Mouse (Mus musculus): Measurements from ENCODE around the gene Fbxo21. TPM values are rescaled to one million over a fixed set of nuclear protein-coding genes. Genes with fewer than 3 reads are reported as not detected.

Gene Fbxo21
- polyA plus RNA-seq, 1 experiment from 2014 or later: 72.7 TPM

DNA sequence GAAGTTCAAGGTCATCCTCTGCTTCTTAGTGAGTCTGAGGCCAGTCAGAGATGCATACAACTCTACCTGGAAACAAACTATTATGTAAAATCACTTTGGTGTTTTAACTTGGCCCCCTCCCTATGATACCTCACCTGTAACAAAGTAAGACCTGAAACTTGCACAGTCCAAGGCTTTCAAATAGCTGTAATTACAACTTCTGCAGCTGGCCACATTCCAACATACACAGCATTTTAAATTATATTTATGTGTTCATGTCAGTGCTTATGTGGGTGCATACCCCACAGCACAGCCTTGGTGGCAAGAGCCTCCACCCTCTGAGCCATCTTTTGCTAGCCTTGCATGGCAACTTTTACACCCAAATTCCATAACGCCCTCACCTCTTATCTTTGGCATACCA lies 58.1 kb downstream of the Fbxo21 start:
- 81% methylated on average over 1 of the region's 1 CpGs for WGBS
- no peak overlapping the region for H3K9ac ChIP-seq (ENCODE audit: low read length)
- H3K27me3 ChIP-seq (replicated peaks; ENCODE audit: control insufficient read depth, insufficient read depth, low read length): peaks cover 9% of the 10 kb centered on the region; the same call in 1 of the 2 replicates
- H3K4me3 ChIP-seq (ENCODE audit: low read depth, low read length): no peak overlapping the region
- H3K36me3 ChIP-seq (ENCODE audit: control insufficient read depth, insufficient read depth, low read length): no peaks in the 10 kb centered on the region
- no peak for ATAC-seq (replicated peaks; ENCODE audit: low FRiP score, low TSS enrichment, low read depth)
- H3K9me3 ChIP-seq (ENCODE audit: control insufficient read depth, low read length): 0 out of 2 replicates have a peak, but pooled peaks cover 4% of the 10 kb centered on the region
- H3K4me2 ChIP-seq (ENCODE audit: low read length): no peak overlapping the region
- H3K4me1 ChIP-seq (replicated peaks; ENCODE audit: control insufficient read depth, insufficient read depth, low read length): peaks cover 8% of the 10 kb centered on the region; the same call in 1 of the 2 replicates
- DNase-seq (ENCODE audit: low spot score): no peak
- no peak overlapping the region for H3K27ac ChIP-seq (ENCODE audit: low read depth)

- H3K27ac ChIP-seq (ENCODE audit: low read depth): no peak overlapping the region
- no peaks in the 10 kb centered on the region; the same call in 1 of the 2 replicates for H3K27me3 ChIP-seq (replicated peaks; ENCODE audit: control insufficient read depth, insufficient read depth, low read length)
- DNase-seq (ENCODE audit: low spot score): no peak
- H3K36me3 ChIP-seq (ENCODE audit: control insufficient read depth, insufficient read depth, low read length): no peaks in the 10 kb centered on the region
- no peak overlapping the region for H3K9ac ChIP-seq (ENCODE audit: low read length)
- ATAC-seq (replicated peaks; ENCODE audit: low FRiP score, low TSS enrichment, low read depth): no peak
- no peak overlapping the region for H3K4me3 ChIP-seq (ENCODE audit: low read depth, low read length)
- peaks cover 8% of the 10 kb centered on the region; the same call in 1 of the 2 replicates for H3K4me1 ChIP-seq (replicated peaks; ENCODE audit: control insufficient read depth, insufficient read depth, low read length)
- no peak overlapping the region for H3K4me2 ChIP-seq (ENCODE audit: low read length)
- WGBS: 63% methylated on average over 3 of the region's 3 CpGs
- H3K9me3 ChIP-seq (ENCODE audit: control insufficient read depth, low read length): 0 out of 2 replicates have a peak, but pooled peaks cover 4% of the 10 kb centered on the region
Measured at GRCm38 (mm10) chr5:118035786-118036185, 59.3 kb downstream of the Fbxo21 start.

DNA sequence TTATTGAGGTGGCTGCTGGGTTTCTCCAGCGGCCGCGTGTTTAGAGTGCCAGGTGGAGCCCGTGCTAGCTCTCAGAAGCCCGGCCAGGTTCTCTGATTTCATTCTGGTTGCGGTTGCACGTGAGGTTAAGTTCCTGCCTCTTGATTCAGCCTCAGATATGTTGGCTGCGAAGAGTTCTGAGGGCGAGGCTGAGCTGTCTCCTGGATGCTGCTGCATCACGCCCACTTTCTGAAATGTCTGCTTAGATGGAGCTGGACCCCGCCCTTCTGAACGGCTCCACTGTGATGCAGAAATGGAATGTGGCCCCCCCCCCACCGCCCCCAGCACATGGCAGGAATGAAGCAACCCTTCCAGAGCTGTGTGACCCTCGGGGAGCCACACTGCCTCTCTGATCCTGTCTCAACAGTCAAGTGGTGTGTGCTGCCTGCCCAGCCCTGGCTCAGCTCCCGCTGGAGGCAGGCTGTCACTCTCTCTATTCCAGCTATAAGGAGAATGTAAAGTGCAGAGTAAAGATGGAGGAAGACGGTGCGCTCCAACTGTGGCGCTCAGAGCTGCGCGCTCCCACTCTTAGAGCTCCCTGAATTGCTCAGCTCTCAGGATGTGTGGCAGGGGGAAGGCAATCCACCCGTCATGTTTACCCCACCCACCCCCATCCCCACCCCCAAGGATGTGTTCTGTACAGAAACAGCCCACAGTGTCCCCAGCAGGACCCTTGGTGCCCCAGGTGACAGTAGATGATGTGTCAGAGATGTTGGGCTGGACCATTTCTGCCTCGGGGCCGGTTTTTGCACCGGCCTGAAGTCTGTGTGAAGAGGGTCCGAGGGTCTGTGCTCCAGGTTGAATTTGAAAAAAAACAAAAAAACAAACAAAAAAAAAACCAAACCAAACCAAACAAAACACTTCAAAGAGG lies 60.6 kb downstream of the Fbxo21 start:
- peak overlapping the region; percentile 29; the same call in 1 of the 2 replicates for H3K4me2 ChIP-seq (ENCODE audit: low read length)

DNA sequence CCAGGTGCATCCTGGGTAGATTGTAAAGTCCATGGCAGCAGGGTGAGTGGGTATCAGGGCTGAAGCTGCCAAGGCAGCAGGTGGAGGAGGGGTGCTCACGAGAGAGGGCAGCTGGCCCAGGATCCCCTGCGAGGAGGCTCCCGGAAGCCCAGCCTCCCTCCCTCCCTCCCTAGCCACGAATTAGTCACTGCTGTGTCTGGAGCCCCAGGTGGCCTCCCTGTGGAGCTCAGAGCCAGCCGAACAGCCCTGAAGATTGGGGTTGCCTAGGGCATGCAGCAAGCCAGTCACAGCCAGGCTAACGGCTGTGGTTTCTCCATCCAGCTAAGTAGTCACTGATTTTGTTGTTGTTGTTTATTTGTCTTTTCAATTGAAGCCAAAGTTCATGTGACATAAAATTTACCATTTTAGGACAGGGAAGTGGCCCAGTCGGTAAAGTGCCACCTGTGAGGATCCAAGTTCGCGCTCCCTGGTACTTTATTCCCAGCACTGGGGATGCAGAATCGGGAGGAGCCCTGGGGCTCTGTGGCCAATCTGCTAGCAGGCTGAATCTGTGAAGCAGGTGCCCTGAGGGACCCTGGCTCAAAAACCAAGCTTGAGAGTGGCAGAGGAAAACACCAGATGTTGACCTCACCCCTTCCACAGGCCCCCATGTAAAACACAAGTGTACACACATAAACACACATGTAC lies 61.4 kb downstream of the Fbxo21 start:
- no peak overlapping the region for H3K4me3 ChIP-seq (ENCODE audit: low read depth, low read length)
- 0 out of 2 replicates have a peak, but pooled peaks cover 4% of the 10 kb centered on the region for H3K9me3 ChIP-seq (ENCODE audit: control insufficient read depth, low read length)
- no peak overlapping the region for H3K9ac ChIP-seq (ENCODE audit: low read length)
- DNase-seq (ENCODE audit: low spot score) (no peak), ATAC-seq (replicated peaks; ENCODE audit: low FRiP score, low TSS enrichment, low read depth) (peak; percentile 79)
- H3K4me1 ChIP-seq (replicated peaks; ENCODE audit: control insufficient read depth, insufficient read depth, low read length): peaks cover 8% of the 10 kb centered on the region; the same call in 1 of the 2 replicates
- no peaks in the 10 kb centered on the region; the same call in 1 of the 2 replicates for H3K27me3 ChIP-seq (replicated peaks; ENCODE audit: control insufficient read depth, insufficient read depth, low read length)
- H3K36me3 ChIP-seq (ENCODE audit: control insufficient read depth, insufficient read depth, low read length): no peaks in the 10 kb centered on the region
- H3K4me2 ChIP-seq (ENCODE audit: low read length): peak overlapping the region; percentile 29; the same call in 1 of the 2 replicates
- no peak overlapping the region for H3K27ac ChIP-seq (ENCODE audit: low read depth)
- WGBS: 17% methylated on average over 10 of the region's 10 CpGs

More for the DNA sequence above, 60.6 kb downstream of the Fbxo21 start:
- ATAC-seq (replicated peaks; ENCODE audit: low FRiP score, low TSS enrichment, low read depth) (no peak), DNase-seq (ENCODE audit: low spot score) (no peak)
- Histone ChIP-seq H3K4me3 (ENCODE audit: low read depth, low read length) (no peak overlapping the region), H3K4me1 (replicated peaks; ENCODE audit: control insufficient read depth, insufficient read depth, low read length) (peaks cover 8% of the 10 kb centered on the region; the same call in 1 of the 2 replicates), H3K9ac (ENCODE audit: low read length) (no peak overlapping the region), H3K27ac (ENCODE audit: low read depth) (no peak overlapping the region), H3K27me3 (replicated peaks; ENCODE audit: control insufficient read depth, insufficient read depth, low read length) (no peaks in the 10 kb centered on the region; the same call in 1 of the 2 replicates), H3K9me3 (ENCODE audit: control insufficient read depth, low read length) (0 out of 2 replicates have a peak, but pooled peaks cover 4% of the 10 kb centered on the region), H3K36me3 (ENCODE audit: control insufficient read depth, insufficient read depth, low read length) (no peaks in the 10 kb centered on the region)
- WGBS: 40% methylated on average over 25 of the region's 25 CpGs

- Histone ChIP-seq H3K4me3 (ENCODE audit: low read depth, low read length) (no peak overlapping the region), H3K4me2 (ENCODE audit: low read length) (no peak overlapping the region), H3K9me3 (ENCODE audit: control insufficient read depth, low read length) (0 out of 2 replicates have a peak, but pooled peaks cover 4% of the 10 kb centered on the region), H3K36me3 (ENCODE audit: control insufficient read depth, insufficient read depth, low read length) (no peaks in the 10 kb centered on the region), H3K27ac (ENCODE audit: low read depth) (no peak overlapping the region), H3K27me3 (replicated peaks; ENCODE audit: control insufficient read depth, insufficient read depth, low read length) (no peaks in the 10 kb centered on the region; the same call in 1 of the 2 replicates), H3K4me1 (replicated peaks; ENCODE audit: control insufficient read depth, insufficient read depth, low read length) (peaks cover 8% of the 10 kb centered on the region; the same call in 1 of the 2 replicates), H3K9ac (ENCODE audit: low read length) (no peak overlapping the region)
- ATAC-seq (replicated peaks; ENCODE audit: low FRiP score, low TSS enrichment, low read depth) (no peak), DNase-seq (ENCODE audit: low spot score) (no peak)
- WGBS: 37% methylated on average over 12 of the region's 12 CpGs
Measured at GRCm38 (mm10) chr5:118039241-118039668, 62.7 kb downstream of the Fbxo21 start.

DNA sequence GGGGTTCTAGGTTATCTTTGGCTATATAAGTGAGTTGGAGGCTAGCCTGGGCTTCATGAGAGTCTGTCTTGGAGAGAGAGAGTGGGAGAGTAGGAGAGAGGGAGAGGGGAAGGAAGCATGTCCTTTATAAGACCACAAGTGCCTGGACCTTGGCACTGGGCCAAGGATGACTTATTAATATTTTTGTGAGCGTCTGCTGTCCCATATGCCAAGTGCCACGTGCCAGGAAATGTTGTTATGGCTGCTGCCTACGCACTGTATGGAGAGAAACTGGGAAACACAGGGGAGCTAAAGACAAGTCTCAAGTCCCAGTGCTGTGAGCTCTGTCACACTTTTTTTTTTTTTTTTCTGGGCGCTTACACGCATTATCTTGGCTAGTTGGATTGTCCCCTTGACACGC lies 66.1 kb downstream of the Fbxo21 start:
- 79% methylated on average over 6 of the region's 6 CpGs for WGBS
- DNase-seq (ENCODE audit: low spot score) (no peak), ATAC-seq (replicated peaks; ENCODE audit: low FRiP score, low TSS enrichment, low read depth) (no peak)
- no peak overlapping the region for H3K4me3 ChIP-seq (ENCODE audit: low read depth, low read length)
- H3K4me2 ChIP-seq (ENCODE audit: low read length): no peak overlapping the region
- peaks cover 5% of the 10 kb centered on the region; the same call in 1 of the 2 replicates for H3K4me1 ChIP-seq (replicated peaks; ENCODE audit: control insufficient read depth, insufficient read depth, low read length)
- H3K27ac ChIP-seq (ENCODE audit: low read depth): no peak overlapping the region
- H3K9me3 ChIP-seq (ENCODE audit: control insufficient read depth, low read length): no peaks in the 10 kb centered on the region
- no peaks in the 10 kb centered on the region for H3K36me3 ChIP-seq (ENCODE audit: control insufficient read depth, insufficient read depth, low read length)
- no peak overlapping the region for H3K9ac ChIP-seq (ENCODE audit: low read length)
- no peaks in the 10 kb centered on the region; the same call in 1 of the 2 replicates for H3K27me3 ChIP-seq (replicated peaks; ENCODE audit: control insufficient read depth, insufficient read depth, low read length)

DNA sequence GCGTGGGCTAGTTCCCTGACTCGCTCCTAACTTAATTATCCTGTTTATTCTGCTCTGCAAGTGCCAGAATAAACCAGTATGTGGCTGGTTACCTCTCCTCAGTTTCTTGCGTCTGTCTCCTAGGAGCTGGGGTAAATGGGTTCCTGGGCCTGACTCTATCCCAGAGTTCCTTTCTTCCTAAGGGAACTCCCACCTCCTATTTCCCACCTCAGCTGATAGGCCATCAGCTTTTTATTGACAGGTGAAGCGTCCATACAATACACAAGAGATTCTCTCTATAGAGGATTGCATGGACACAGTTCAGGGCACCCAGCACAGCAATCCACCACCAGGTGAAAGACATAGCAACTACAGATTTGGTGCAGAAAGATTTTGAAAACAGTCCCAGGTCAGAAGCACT lies 67.2 kb downstream of the Fbxo21 start:
- WGBS: 75% methylated on average over 4 of the region's 4 CpGs
- no peaks in the 10 kb centered on the region for H3K27me3 ChIP-seq (replicated peaks; ENCODE audit: control insufficient read depth, insufficient read depth, low read length)
- H3K9ac ChIP-seq (ENCODE audit: low read length): no peak overlapping the region
- DNase-seq (ENCODE audit: low spot score): no peak
- no peaks in the 10 kb centered on the region for H3K4me1 ChIP-seq (replicated peaks; ENCODE audit: control insufficient read depth, insufficient read depth, low read length)
- no peak overlapping the region for H3K4me2 ChIP-seq (ENCODE audit: low read length)
- no peaks in the 10 kb centered on the region for H3K9me3 ChIP-seq (ENCODE audit: control insufficient read depth, low read length)
- no peak overlapping the region for H3K4me3 ChIP-seq (ENCODE audit: low read depth, low read length)
- no peaks in the 10 kb centered on the region for H3K36me3 ChIP-seq (ENCODE audit: control insufficient read depth, insufficient read depth, low read length)
- ATAC-seq (replicated peaks; ENCODE audit: low FRiP score, low TSS enrichment, low read depth): no peak
- no peak overlapping the region for H3K27ac ChIP-seq (ENCODE audit: low read depth)

DNA sequence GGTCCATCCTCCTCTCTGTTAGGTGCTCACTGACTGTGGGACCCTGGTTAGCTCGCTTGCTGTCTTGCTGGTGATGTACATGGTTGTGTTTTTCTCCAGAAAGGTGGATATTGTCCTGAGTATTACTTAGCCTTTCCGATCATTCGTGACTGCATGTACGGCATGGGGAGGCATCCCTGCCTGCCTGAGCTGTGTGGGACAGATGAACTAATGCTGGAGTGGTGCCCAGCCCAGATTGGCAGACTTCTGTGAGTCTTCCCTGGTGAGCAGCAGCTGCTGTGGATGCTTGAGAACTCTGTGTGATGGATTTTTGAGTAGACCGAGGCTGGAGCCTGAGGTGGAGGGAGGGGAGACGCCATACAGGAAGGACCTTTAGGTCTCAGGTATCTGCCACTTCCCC lies 68.4 kb downstream of the Fbxo21 start:
- ATAC-seq (replicated peaks; ENCODE audit: low FRiP score, low TSS enrichment, low read depth): no peak
- H3K4me1 ChIP-seq (replicated peaks; ENCODE audit: control insufficient read depth, insufficient read depth, low read length): no peaks in the 10 kb centered on the region
- H3K36me3 ChIP-seq (ENCODE audit: control insufficient read depth, insufficient read depth, low read length): no peaks in the 10 kb centered on the region
- 91% methylated on average over 6 of the region's 6 CpGs for WGBS
- H3K4me2 ChIP-seq (ENCODE audit: low read length): no peak overlapping the region
- no peak overlapping the region for H3K9ac ChIP-seq (ENCODE audit: low read length)
- no peak overlapping the region for H3K4me3 ChIP-seq (ENCODE audit: low read depth, low read length)
- H3K9me3 ChIP-seq (ENCODE audit: control insufficient read depth, low read length): no peaks in the 10 kb centered on the region
- no peak for DNase-seq (ENCODE audit: low spot score)
- no peak overlapping the region for H3K27ac ChIP-seq (ENCODE audit: low read depth)
- no peaks in the 10 kb centered on the region for H3K27me3 ChIP-seq (replicated peaks; ENCODE audit: control insufficient read depth, insufficient read depth, low read length)

Measured in intestine, embryonic 14.5 days (tissue).